18 mouse cellular contexts compared by ENCODE assay signal in genomic region chr8:110522985-110523384, GRCm38 (mm10).
"Had no signal": no experiment of that assay in that cellular context is flagged by ENCODE, and none has a peak within 500 bp of the region (broad histone marks: within the 10 kb centered on the region; RNA-seq: fewer than 3 reads in every experiment).

No protein-coding gene starts in this region.

- H3K36me3 ChIP-seq: limb, embryonic 12.5 days; limb, embryonic 15.5 days; midbrain, embryonic 13.5 days had no signal

- H3K27me3 ChIP-seq: limb, embryonic 12.5 days; limb, embryonic 15.5 days; midbrain, embryonic 13.5 days had no signal

- H3K4me2 ChIP-seq: limb, embryonic 12.5 days; limb, embryonic 15.5 days; liver, embryonic 11.5 days; lung, embryonic 14.5 days; midbrain, embryonic 13.5 days had no signal

- H3K4me1 ChIP-seq: limb, embryonic 12.5 days; limb, embryonic 15.5 days; midbrain, embryonic 13.5 days had no signal

- H3K9me3 ChIP-seq: limb, embryonic 12.5 days; limb, embryonic 15.5 days; midbrain, embryonic 13.5 days had no signal

- ATAC-seq: liver, postnatal 0 days; lung, postnatal 0 days; midbrain, embryonic 13.5 days had no signal

- H3K27ac ChIP-seq: layer of hippocampus, adult 2 months; limb, embryonic 12.5 days; limb, embryonic 15.5 days; liver, embryonic 14.5 days; macrophage; midbrain, embryonic 13.5 days; stomach, postnatal 0 days had no signal

- DNase-seq: kidney, adult 9 months; kidney, postnatal 14 days; layer of hippocampus, adult 9-11 months; liver, postnatal 0 days; lung, embryonic 14.5 days; right cerebral cortex, postnatal 14 days; right cerebral cortex, postnatal 4 days; thymus, adult 18-20 months; thymus, postnatal 36 days had no signal

- H3K9ac ChIP-seq: limb, embryonic 12.5 days; limb, embryonic 15.5 days; liver, embryonic 14.5 days; liver, postnatal 0 days; lung, embryonic 14.5 days; midbrain, embryonic 13.5 days had no signal

- H3K4me3 ChIP-seq: layer of hippocampus, adult 2 months; limb, embryonic 12.5 days; limb, embryonic 15.5 days; midbrain, embryonic 13.5 days had no signal
